Mouse (Mus musculus): ENCODE measurements around the gene Dhrs7b. TPM values are rescaled to one million over a fixed set of nuclear protein-coding genes. Genes with fewer than 3 reads are reported as not detected.

Dhrs7b gene
- 18.2 and 29.2 TPM in 2 replicates for polyA plus RNA-seq (2015; fragmentation: Nextera tagmentation; extraction: Ambion mirVana)

GRCm38 (mm10) chr11:60830433-60831052, at the start of gene Dhrs7b:
Gene Dhrs7b, plus strand, starts transcription at chr11:60830631.

GRCm38 (mm10) chr11:60811618-60812017, 18.8 kb upstream of the Dhrs7b start, which contains the start of gene Shmt1:
Gene Shmt1, minus strand, starts transcription at chr11:60811718.

GRCm38 (mm10) chr11:60878675-60879294, 48.4 kb downstream of the Dhrs7b start, which contains the start of gene Tmem11:
Gene Tmem11, minus strand, starts transcription at chr11:60879272.

Other genes with a start within 250 kb of the Dhrs7b start
- gene Llgl1, start 130.9 kb upstream of the Dhrs7b start, polyA plus RNA-seq (2015; fragmentation: Nextera tagmentation; extraction: Ambion mirVana) = 13.6 and 14.3 TPM in 2 replicates
- gene Flii, start 103.4 kb upstream of the Dhrs7b start, polyA plus RNA-seq (2015; fragmentation: Nextera tagmentation; extraction: Ambion mirVana) = 54.8 and 57.8 TPM in 2 replicates
- gene Mief2, start 102.2 kb upstream of the Dhrs7b start, polyA plus RNA-seq (2015; fragmentation: Nextera tagmentation; extraction: Ambion mirVana) = 58.1 and 64.6 TPM in 2 replicates
- 5.5 and 5.8 TPM in 2 replicates for gene Top3a, start 53.3 kb upstream of the Dhrs7b start, polyA plus RNA-seq (2015; fragmentation: Nextera tagmentation; extraction: Ambion mirVana)
- gene Smcr8, start 53.1 kb upstream of the Dhrs7b start, polyA plus RNA-seq (2015; fragmentation: Nextera tagmentation; extraction: Ambion mirVana) = 3.0 and 3.3 TPM in 2 replicates
- gene Shmt1, start 18.9 kb upstream of the Dhrs7b start, polyA plus RNA-seq (2015; fragmentation: Nextera tagmentation; extraction: Ambion mirVana) = 34.0 and 39.1 TPM in 2 replicates
- 65.9 and 68.5 TPM in 2 replicates for gene Tmem11, start 48.6 kb downstream of the Dhrs7b start, polyA plus RNA-seq (2015; fragmentation: Nextera tagmentation; extraction: Ambion mirVana)
- 11.4 and 12.8 TPM in 2 replicates for gene Natd1, start 84.1 kb downstream of the Dhrs7b start, polyA plus RNA-seq (2015; fragmentation: Nextera tagmentation; extraction: Ambion mirVana)
- 63.7 and 71.7 TPM in 2 replicates for gene Map2k3, start 101.4 kb downstream of the Dhrs7b start, polyA plus RNA-seq (2015; fragmentation: Nextera tagmentation; extraction: Ambion mirVana)
- 9.9 and 11.5 TPM in 2 replicates for gene Kcnj12, start 191.9 kb downstream of the Dhrs7b start, polyA plus RNA-seq (2015; fragmentation: Nextera tagmentation; extraction: Ambion mirVana)